Mouse (Mus musculus) heart, adult 2 months (tissue): ENCODE measurements around the gene Nfia. TPM values are rescaled to one million over a fixed set of nuclear protein-coding genes. Genes with fewer than 3 reads are reported as not detected.

Source experiments
- DNase-seq, 2 experiments: peaks; one replicate each; pipeline ENCODE4 v3.0.0; 2021
- H3K27ac ChIP-seq: fragments of 200-600 bp; 2 replicates; pipeline ENCODE4 v1.8.1; 2022
- H3K27me3 ChIP-seq: fragments of 200-500 bp; 2 replicates; pipeline ENCODE4 v1.6.1; 2012; ENCODE audit warnings: mild to moderate bottlenecking, low read length, inconsistent platforms, mixed read lengths; ENCODE audit not compliant: control insufficient read depth, insufficient read depth
- H3K36me3 ChIP-seq: fragments of 200-500 bp; 2 replicates; pipeline ENCODE4 v1.6.1; 2012; ENCODE audit warnings: low read length, inconsistent platforms; ENCODE audit not compliant: control insufficient read depth, insufficient read depth
- H3K4me1 ChIP-seq: fragments of 200-500 bp; 2 replicates; pipeline ENCODE4 v1.6.1; 2011; ENCODE audit warnings: low read length; ENCODE audit not compliant: control insufficient read depth, insufficient read depth
- H3K4me3 ChIP-seq: fragments of 200-600 bp; 2 replicates; pipeline ENCODE4 v1.8.1; 2022
- H3K79me2 ChIP-seq: fragments of 200-500 bp; replicated peaks from 2 replicates; pipeline ENCODE4 v1.6.1; 2012; ENCODE audit warnings: mild to moderate bottlenecking, inconsistent platforms, low read length, moderate library complexity, mixed read lengths; ENCODE audit not compliant: control insufficient read depth, insufficient read depth
- H3K9ac ChIP-seq: fragments of 200-500 bp; 2 replicates; pipeline ENCODE4 v1.6.1; 2012; ENCODE audit warnings: low read depth, mild to moderate bottlenecking, control low read depth, inconsistent platforms, low read length, mixed read lengths
- CTCF ChIP-seq: fragments of 200-600 bp; IDR thresholded peaks from 2 replicates; pipeline ENCODE4 v1.8.1; 2022; ENCODE audit warnings: antibody characterized with exemption, mild to moderate bottlenecking, moderate library complexity
- EP300 ChIP-seq: fragments of 200-500 bp; IDR thresholded peaks from 2 replicates; pipeline ENCODE4 v1.6.1; 2011; ENCODE audit warnings: low read depth, low read length, control low read depth; ENCODE audit not compliant: insufficient read depth
- POLR2A ChIP-seq: fragments of 200-500 bp; IDR thresholded peaks from 2 replicates; pipeline ENCODE4 v1.6.1; 2011; ENCODE audit warnings: mild to moderate bottlenecking, low read depth, low read length, control low read depth; ENCODE audit not compliant: insufficient read depth
- WGBS: fragments of 180-500 bp; shearing (Covaris S2); methylation state at CpG from one replicate; pipeline ENCODE4 v1.1.7; 2018; 5-methylcytosine and 5-hydroxymethylcytosine counted together
- intact Hi-C: fragments of 180-260 bp; cut with DNase I; formaldehyde crosslinking; loops from one replicate; pipeline ENCODE4 v1.15.1; 2025
- polyA plus RNA-seq: library from polyadenylated mRNA; depleted of rRNA; stranded (reverse); fragments of >200 nt; gene quantifications from 2 replicates; pipeline ENCODE4 v1.2.3, GENCODE M21; 2012
- total RNA-seq, 2 experiments: library from RNA; stranded (reverse); gene quantifications; 2 replicates each; pipeline ENCODE4 v1.2.3; 2021

Nfia gene
- total and polyA plus RNA-seq, 3 experiments = 70.3 to 128 (median 126) TPM

DNA sequence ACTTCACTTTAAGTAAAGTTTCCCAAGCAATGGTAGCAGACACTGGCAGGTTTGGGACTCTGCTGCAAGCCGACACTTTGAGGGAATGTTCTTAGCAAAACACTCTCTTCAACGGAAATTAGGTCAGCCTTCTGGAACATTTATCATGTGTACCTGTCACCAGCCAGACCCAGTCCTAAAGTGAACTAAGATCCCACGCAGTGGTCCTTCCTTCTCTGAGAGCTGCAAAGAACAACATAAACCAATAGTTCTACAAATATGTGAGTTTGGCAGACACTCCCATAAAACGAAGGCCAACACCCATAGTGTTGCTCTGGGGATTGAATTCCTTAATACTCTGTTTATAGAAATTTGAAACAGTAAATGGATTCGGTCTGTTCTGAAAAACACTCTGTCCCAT, 217.9 kb downstream of the Nfia start:
- H3K27ac ChIP-seq = peak overlapping the region; percentile 60
- peaks cover 17% of the 10 kb centered on the region for H3K4me1 ChIP-seq
- WGBS = 14% methylated on average over 5 of the region's 5 CpGs
- no peaks in the 10 kb centered on the region for H3K27me3 ChIP-seq
- peaks cover 9% of the 10 kb centered on the region for H3K36me3 ChIP-seq
- intact Hi-C loops = no loop called here
- H3K79me2 ChIP-seq = 0 out of 2 replicates have a peak, but pooled peaks cover 2% of the 10 kb centered on the region
- no peak overlapping the region for H3K4me3 ChIP-seq
- DNase-seq = peak in 1 of 2 experiments; percentile 31
- H3K9ac ChIP-seq = no peak overlapping the region
- TF ChIP-seq EP300 (no peak), CTCF (no peak), POLR2A (no peak)

DNA sequence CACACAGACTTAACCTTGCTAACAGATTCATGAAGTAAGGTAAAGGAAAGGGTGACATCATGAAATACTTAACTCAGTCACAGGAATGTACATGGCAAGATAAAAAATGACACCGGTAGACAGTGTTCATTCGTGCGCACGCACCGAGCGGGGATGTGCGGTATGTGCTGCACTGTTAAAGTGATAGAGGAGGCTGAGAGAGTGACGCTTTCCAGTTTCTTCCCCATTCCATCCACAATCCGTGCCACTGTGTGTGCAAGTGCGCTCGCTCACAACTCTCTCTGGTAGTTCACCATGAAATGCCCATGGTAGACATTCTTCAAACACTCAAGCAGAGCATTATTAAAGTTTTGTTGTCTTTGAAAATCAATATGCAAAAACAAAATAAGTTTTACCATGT, 218.9 kb downstream of the Nfia start:
- intact Hi-C loops = no loop called here
- Histone ChIP-seq H3K4me3 (no peak overlapping the region), H3K79me2 (0 out of 2 replicates have a peak, but pooled peaks cover 2% of the 10 kb centered on the region), H3K9ac (no peak overlapping the region), H3K36me3 (peaks cover 10% of the 10 kb centered on the region), H3K27ac (no peak overlapping the region), H3K27me3 (no peaks in the 10 kb centered on the region), H3K4me1 (peaks cover 18% of the 10 kb centered on the region)
- no peak for DNase-seq
- 84% methylated on average over 11 of the region's 11 CpGs for WGBS
- TF ChIP-seq POLR2A = no peak
- TF ChIP-seq EP300 = no peak
- TF ChIP-seq CTCF = no peak

DNA sequence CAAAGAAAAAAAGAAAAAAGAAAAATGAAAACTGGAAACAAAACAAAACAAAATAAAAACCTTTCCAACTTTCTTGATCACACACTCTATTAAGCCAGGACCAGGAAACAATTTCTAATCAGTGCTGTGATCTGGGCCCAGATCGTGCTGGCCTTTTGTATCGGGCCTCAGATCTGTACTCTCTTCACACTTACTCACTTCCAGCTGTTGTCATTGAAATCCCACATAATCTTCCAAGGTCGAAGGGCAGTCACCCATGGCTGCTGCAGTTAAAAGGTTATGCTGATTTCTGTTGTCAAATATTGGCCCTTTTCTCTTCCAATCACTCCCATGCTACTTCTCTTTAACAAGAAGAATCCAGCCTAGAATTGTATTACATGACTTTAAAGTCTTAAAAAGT, 219.3 kb downstream of the Nfia start:
- intact Hi-C loops = no loop called here
- WGBS = 41% methylated on average over 3 of the region's 3 CpGs
- no peaks in the 10 kb centered on the region for H3K27me3 ChIP-seq
- H3K4me3 ChIP-seq = no peak overlapping the region
- TF ChIP-seq CTCF = no peak
- no peak for TF ChIP-seq EP300
- TF ChIP-seq POLR2A = no peak
- H3K4me1 ChIP-seq = peaks cover 14% of the 10 kb centered on the region
- no peak overlapping the region for H3K27ac ChIP-seq
- H3K36me3 ChIP-seq = peaks cover 8% of the 10 kb centered on the region
- H3K9ac ChIP-seq = no peak overlapping the region
- 0 out of 2 replicates have a peak, but pooled peaks cover 2% of the 10 kb centered on the region for H3K79me2 ChIP-seq
- no peak for DNase-seq

DNA sequence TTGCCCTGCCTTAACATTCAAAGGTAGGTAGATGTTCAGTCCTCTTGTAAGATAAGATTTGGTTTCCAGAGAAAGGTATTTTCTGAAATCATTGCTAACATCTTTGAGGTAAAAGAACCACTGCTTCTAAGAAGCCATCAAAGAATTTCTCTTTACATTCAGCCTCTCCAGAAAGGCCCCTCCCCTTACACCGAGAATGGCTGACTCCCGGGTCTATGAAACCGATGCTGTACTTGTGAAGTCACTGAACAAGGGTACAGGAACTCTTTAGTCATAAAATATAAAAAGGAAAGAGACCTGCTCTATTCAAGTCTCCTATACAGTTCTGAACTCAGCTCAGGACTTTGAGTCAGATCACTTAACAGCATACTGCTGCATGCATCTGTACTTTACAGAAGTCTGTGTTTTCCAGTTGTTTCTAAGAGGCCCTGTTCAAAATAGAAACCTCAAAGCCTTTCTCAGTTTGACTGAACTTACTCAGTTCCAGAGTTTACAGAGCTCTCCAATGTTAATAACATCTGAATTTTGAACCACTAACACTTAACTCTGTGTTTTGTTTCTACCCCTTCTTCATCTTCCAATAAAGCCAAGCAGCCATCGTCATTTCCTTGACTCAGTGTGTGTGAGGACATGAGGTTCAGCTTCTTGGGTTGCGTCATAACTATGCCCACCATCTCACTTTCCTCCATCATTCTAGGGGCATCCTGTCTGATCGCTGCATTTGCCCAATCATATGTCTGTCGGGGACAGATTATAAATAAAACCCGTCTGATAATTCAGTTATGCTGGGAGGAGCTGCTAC, 223.6 kb downstream of the Nfia start:
- Histone ChIP-seq H3K4me1 (peaks cover 6% of the 10 kb centered on the region), H3K36me3 (peaks cover 3% of the 10 kb centered on the region; the same call in 1 of the 2 replicates), H3K9ac (no peak overlapping the region), H3K79me2 (no peaks in the 10 kb centered on the region; the same call in 1 of the 2 replicates), H3K4me3 (no peak overlapping the region), H3K27me3 (no peaks in the 10 kb centered on the region), H3K27ac (0 out of 2 replicates have a peak overlapping the region, but pooled peaks have one; percentile 16)
- TF ChIP-seq POLR2A = no peak
- no peak for TF ChIP-seq CTCF
- no peak for TF ChIP-seq EP300
- intact Hi-C loops = no loop called here
- WGBS = 71% methylated on average over 8 of the region's 8 CpGs
- DNase-seq = no peak

DNA sequence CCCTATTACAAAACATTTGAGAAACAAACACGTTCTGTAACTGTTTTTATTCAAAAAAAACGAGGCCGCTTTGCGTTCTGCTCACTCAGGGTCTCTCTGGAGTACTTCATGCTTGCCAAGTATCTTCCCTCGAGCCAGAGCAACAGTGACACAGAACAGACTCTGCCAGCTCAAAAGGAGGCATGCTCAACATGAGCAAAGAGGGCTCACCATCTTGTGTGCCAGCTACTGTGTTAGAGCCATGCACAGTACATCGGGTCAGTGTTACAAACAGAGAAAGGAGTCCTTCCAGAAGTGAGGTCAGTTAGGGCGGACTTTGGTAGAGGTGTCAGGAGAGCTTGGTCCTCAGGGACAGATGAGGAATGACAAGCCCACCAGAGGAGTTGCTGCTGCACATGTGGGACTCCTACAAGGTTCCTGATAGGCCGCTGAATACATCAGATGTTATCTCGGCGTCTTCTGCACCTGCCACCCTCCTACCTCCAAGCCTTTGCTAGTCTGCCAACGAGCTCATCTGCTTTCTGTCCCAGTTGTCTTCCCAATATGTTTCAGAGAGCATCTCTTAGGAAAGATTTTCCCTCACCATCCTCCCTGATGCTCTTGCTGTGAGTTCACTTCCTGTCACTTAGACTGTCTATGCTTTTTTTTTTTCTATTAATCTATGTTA, 224.8 kb downstream of the Nfia start:
- no peaks in the 10 kb centered on the region; the same call in 1 of the 2 replicates for H3K79me2 ChIP-seq
- peak overlapping the region; percentile 16 for H3K27ac ChIP-seq
- peaks cover 3% of the 10 kb centered on the region; the same call in 1 of the 2 replicates for H3K36me3 ChIP-seq
- H3K4me3 ChIP-seq = no peak overlapping the region
- WGBS = 56% methylated on average over 11 of the region's 11 CpGs
- TF ChIP-seq POLR2A (no peak), EP300 (0 out of 2 replicates have a peak, but pooled peaks have one; percentile 23)
- no peaks in the 10 kb centered on the region for H3K27me3 ChIP-seq
- intact Hi-C loops = no loop called here
- peaks cover 7% of the 10 kb centered on the region for H3K4me1 ChIP-seq
- DNase-seq = peak; percentile 32 to 40
- no peak overlapping the region for H3K9ac ChIP-seq
